Mouse (Mus musculus): ENCODE results near the gene Hoxb13. TPM values are rescaled to one million over a fixed set of nuclear protein-coding genes. Genes with fewer than 3 reads are reported as not detected.
A peak's percentile ranks its signal among the peaks of the same experiment; 100 is the strongest.

The Hoxb13 gene
- not detected for total RNA-seq (2021)
- long read RNA-seq: 0 reads

DNA sequence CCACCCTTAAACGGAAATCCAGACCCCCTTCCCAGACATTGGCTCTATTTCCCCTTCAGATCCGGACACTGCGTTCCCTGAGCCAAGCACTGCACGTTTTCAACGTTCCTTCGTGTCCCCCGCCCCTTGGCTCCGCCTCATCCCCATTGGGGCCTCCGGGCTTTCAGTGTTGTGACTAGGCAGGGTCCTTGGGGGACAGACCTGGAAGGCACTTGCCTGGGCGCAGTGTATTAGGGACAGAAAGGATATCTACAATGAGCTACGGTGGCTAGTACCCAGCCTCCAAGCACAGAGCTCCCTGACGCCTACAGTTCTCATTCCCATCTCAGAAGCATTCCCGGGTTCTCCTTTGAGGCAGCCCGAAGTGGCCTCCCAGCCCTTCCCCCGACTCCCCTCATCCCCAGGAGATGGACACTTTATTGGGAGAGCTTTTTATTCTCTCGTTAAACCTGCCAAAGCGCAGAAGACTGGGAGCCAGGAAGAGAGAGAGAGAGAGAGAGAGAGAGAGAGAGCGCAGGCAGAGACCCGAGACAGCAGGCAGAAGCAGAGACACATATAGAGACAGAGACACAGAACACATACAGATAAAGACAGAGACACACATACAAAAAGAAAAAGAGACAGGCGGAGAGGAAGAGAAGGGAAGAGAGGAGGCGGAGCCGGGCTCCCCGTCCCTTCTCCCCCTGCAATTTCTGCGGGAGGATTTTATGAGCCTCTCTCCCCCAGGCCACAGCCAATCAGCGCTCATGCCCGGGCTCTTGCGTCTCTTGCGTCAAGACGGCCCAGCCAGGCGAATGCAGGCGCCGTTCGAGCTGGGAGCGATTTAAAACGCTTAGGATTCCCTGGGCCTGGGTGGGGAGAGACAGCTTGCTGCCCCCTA, at the start of gene Hoxb13:
Gene Hoxb13, plus strand, starts transcription at position 796 of the 880 bp plus-strand sequence.
- no peak for DNase-seq (ENCODE audit: low spot score in 2 of 2)

- peak; percentile 82 to 85 for DNase-seq (ENCODE audit: low spot score in 2 of 2)
These were observed 48.4 kb upstream of the Hoxb13 start for GRCm38 (mm10) chr11:96145622-96146270.

DNA sequence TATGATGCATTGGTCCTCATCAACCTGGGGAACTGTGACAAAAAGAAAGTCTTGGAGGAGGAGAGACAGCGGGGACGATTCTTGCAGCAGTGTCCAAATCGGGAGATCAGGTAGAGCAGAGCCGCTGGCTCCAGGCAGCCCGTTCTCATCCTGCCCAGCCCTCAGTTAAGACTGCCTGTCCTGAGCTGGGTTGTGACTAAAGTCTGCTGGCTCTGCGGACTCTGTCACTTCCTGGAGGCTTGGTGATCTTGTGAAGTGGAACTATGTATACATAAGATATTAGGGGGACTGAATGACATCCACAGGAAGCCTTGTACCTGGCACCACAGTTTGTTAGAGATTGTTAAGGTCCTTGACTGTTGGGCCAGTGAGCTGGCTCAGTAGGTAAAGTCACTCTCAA, 46.6 kb upstream of the Hoxb13 start:
- DNase-seq (ENCODE audit: low spot score in 2 of 2): no peak

DNA sequence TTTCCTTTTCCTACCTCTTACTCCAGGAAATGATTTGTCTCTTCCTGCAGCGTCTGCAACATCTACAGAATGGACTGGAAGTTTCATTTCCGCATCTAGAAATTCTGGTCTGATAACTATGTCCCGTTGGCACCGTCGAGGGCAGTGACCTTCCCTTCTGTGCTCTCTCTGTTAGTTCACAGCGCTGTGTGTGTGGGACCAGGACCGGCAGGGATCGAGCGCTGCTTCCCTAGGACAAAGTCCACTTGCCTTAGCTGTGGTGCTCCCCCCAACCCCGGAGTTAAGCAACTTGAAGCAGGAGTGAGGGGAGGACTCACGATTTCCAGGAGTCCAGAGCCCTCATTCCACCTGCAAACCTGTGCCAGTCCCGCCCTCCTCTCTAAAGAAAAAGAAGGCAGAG, 29.3 kb upstream of the Hoxb13 start:
- DNase-seq (ENCODE audit: low spot score in 2 of 2): no peak

DNA sequence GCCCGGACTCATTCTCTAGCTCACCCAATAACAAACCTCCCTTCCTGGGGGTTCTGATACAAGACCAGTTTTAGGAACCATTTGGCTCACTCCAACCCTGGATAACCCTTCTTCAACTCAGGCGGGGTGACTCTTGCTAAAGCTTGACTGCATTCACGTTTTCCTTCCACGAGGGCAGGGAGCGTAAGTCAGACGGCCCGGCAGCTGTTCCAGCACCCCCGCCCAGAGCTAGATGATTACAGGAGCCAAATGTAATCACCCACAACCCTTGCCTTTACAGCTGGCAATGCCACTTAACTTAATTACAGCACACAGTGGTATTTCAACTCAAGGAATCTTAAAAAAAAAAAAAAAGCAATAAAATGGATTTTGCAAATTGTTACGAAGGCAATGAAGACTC, 26.0 kb upstream of the Hoxb13 start:
- DNase-seq (ENCODE audit: low spot score in 2 of 2): no peak

DNA sequence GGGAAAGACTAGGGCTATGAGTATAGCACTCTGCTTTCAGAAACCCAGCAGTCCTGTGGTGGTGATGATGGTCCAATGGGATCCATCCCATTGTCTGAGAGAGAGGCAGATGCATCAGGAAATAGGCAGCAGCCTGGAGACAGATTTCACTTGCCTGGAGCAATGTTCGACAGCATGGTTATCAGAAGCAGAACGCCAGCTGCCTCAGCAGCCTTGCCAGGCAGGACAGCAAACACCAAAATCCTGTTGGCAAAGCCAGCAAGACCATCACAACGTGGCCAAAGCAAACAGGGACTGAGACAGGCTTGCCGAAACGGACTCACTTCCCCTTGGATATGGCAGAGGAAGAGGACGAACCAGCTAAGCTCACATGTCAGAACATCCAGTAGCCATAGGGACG, 25.1 kb upstream of the Hoxb13 start:
- DNase-seq (ENCODE audit: low spot score in 2 of 2): peak; percentile 42 to 52

DNA sequence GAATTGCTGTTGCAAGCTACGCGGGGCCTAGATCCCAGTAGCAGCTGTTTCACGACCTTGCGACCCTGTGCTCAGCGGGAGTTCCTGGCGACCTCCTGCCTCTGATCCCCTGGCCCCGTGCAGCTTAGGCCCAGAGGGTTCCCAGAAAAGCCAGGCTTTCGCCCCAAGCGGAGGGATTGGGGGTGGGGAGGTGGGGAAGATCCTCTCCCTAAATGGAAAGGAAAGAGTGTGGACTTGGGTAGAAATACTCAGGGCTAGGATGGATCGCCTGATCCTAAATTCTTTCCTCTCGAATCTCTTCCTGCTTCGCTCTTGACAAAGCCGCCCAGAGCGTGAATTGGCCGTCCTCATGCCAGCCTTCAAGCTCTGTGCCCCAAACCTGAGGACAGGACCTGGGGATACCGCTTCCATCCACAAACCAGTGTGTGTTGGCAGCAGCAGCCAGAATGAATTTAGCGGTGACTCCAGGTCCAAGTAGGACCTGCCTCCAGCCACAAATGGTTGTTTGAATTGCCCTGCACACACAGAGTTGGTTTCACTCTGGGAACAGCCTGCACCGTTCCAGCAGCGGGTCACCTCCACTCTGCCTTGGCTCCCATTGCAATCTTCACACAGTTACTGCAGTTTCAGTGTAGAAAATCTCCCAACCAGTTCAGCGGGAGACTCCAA, 23.3 kb upstream of the Hoxb13 start:
- DNase-seq (ENCODE audit: low spot score in 2 of 2): no peak

DNA sequence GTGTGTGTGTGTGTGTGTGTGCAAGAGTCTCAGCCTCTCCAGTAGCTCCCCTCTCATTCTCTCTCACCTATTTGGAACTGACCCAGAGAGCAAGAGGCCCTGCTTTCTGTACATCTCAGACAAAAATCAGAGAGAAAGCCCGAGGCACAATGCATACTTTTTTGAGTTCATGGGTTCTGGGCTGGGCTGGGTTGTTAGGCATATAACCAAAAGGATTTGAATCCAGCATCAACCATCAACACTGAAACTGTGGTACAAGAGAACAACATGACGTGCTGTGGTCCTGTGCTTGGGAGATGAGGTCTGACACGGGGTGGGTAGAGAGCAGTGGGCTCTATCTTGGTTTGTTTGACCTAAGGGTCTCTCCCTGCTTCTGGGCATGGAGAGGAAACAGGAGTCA, 22.5 kb upstream of the Hoxb13 start:
- DNase-seq (ENCODE audit: low spot score in 2 of 2): no peak

DNA sequence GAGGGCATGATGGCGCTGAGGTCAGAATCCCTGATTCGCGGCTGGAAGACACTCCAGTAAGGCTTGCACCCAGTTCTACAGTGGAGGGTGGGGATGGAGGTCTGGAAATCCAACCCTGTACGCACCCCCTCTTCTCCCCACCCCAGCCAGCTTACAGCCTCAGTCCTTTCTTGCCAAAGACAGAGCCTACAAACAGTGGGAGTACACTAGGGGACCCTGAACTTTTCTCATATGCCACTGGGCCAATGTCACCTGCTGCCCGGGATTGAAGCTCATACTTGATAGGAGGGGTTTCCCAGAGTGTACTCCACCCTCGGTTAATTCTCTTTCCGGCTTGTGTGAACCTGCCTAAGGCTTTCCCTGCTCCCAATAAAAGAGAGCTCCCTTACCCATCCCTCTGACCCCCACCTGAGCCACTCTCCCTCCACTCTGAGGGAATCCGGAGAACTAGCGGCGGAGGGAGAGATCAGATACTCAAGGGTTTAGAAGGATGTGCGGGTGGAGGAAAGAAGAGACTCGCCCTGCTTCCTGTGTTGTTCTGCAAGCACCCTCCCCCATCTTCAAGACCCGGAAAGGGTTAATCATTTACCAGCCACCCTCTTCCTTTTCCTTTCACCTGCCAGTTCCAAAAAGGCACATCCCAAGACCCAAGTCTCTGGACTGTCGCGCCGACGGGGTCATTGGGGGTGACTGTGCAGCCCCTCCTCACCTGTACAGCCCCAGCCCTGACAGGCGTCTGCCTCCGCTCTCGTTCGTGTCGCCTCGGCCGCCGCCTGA, 21.4 kb upstream of the Hoxb13 start:
- no peak for DNase-seq (ENCODE audit: low spot score in 2 of 2)

DNA sequence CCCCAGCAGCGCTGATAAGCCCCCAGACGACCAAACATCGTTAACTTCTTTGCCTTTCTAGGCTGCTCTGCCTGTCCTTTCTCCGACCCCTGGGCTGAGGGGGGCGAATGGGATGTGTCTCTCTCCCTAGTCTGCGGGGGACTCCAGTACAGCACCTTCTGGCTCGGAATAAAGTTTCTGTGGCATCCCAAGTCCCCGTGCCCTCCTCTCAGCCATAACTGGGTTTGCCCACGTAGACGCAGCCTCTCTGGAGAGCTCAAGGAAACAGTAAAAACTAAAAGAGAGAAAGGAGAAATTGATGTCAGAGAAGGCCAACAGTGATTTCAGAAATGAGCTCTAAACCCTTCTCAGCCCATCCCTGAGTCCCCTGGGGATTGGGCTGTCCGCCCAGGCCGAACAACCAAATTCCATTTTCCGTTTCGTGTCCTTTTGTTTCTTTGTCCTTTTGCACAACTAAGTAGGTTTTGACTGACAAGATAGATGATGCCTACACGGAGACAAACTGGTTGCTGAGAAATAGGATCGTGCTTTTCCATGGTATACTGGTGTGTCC, 20.8 kb upstream of the Hoxb13 start:
- DNase-seq (ENCODE audit: low spot score in 2 of 2): no peak

DNA sequence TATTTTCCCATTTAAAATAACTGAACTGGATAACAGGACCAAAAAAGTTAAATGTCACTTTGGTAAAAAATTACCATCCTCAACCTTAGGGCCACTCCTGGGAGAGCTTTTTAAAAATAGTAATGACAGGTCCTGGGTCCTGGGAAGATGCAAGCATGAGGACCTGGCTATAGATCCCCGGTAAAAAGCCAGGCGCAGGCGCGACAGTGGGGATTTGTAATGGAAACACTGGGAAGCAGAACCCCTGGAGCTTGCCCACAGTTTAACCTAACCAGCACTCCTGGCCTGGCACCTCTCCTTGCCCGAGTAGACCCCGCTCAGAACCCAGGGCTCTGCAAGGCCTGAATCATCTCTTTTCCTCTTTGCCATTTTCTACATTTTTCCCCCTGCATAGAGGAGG, 19.2 kb upstream of the Hoxb13 start:
- no peak for DNase-seq (ENCODE audit: low spot score in 2 of 2)

DNA sequence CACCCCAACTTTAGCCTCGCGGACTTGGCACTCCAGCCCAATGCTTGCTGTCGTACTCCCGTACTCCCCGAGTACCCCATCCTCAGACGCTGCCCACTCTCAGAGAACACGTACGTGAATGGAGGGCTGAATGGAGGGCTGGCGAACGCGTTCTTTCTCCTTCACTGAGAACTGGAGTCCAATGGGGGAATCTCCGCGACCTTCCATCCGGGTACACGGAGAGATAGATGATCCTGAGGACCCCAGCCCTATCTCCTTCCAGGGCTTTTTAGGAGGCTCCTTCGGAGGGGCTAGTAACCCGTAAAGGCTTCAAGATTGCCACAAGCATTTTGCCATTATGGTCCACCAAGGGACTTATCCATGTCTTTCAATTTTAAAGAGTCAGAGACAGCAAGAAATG, 18.6 kb upstream of the Hoxb13 start:
- DNase-seq (ENCODE audit: low spot score in 2 of 2): no peak

GRCm38 (mm10) chr11:96175951-96176530, 18.1 kb upstream of the Hoxb13 start:
- DNase-seq (ENCODE audit: low spot score in 2 of 2): no peak

DNA sequence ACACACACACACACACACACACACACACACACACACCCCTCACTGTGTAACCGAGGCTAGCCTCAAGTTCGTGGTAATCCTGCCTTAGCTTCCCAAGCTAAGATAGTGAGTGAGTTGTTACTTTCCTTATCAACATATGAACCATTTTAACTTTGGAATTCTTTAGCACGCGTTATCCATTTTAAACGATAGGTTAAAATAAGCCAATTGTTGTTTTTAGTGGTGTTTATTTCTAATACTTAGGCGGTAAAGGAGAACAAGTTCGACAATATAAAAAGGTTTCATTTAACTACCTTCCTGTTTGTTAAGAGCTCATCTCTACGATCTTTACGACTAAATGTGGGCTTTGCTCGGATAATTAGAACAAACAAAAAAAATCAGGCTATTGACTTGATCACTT, 17.3 kb upstream of the Hoxb13 start:
- DNase-seq (ENCODE audit: low spot score in 2 of 2): no peak

GRCm38 (mm10) chr11:96177546-96178174, 16.5 kb upstream of the Hoxb13 start:
- DNase-seq (ENCODE audit: low spot score in 2 of 2): no peak

DNA sequence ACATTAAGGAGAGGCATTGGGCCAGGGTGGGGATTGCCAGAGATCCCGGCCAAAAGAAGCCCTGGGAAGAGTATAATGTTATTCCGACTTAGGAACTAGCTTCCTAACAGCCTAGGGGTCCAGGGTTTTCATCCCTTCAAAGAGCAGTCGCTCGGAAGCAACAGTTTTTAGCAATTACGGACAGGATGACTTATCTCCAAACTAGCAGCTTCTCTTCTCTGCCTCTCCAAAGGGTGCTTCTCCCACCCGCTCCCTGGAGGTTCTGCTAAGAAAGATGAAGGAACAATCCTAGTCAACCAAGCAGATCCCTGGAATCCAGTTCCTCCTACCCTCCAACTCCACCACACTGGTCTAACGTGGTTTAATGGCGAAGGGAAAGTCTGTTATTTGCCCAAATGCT, 15.8 kb upstream of the Hoxb13 start:
- DNase-seq (ENCODE audit: low spot score in 2 of 2): no peak

DNA sequence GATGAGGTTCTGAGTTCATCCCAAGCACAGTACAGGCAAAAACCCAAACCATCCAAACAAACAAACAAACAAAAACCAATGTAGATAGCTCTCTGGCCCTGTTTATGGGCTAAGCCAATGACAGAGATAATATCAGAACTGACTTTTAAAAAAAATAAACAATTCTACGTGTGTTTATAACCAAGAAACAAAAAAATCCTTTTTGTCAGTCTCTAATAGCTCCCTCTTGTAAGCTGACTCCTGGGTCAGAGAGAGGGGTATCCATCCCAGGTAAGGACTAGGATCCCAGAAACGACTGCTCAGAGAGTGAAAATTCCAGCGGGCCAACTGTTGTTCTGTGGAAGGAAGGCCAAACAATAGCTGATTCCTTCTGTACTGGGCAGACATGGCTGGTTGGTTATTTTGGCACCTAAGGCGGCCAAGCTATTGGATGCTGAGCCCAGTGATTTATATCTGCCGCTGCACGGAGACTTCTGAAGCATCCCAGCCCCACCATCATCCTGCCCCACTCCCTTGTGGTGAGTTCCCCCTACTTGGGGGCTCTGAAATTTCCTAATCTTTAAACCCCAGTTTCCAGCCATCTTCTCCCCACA, 15.1 kb upstream of the Hoxb13 start:
- no peak for DNase-seq (ENCODE audit: low spot score in 2 of 2)

- no peak for DNase-seq (ENCODE audit: low spot score in 2 of 2)
These were observed 13.1 kb upstream of the Hoxb13 start for GRCm38 (mm10) chr11:96181061-96181460.

DNA sequence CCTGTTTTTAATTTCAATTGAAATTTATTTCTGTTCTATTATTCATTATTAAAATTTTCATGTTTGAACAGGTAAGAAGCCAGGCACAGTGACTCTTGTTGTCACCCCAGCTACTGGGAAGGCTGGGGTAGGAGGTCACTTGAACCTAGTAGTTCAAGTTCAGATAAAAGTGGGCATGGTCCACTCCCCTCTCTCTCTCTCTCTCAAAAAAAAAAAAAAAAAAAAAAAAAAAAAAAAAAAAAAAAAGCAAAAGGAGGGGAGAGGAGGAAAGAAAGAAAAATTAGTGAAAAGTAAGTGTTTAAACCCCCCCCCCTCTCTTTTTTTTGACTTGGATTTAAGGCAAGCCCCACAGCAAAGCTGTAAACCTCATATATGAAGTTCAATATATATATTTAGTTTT, 9.9 kb upstream of the Hoxb13 start:
- no peak for DNase-seq (ENCODE audit: low spot score in 2 of 2)

- no peak for DNase-seq (ENCODE audit: low spot score in 2 of 2)
These were observed 6.8 kb upstream of the Hoxb13 start for GRCm38 (mm10) chr11:96187321-96187720.

All from layer of hippocampus, postnatal 10 days (tissue).